Mouse (Mus musculus): ENCODE data around the gene Capns2.

DNA sequence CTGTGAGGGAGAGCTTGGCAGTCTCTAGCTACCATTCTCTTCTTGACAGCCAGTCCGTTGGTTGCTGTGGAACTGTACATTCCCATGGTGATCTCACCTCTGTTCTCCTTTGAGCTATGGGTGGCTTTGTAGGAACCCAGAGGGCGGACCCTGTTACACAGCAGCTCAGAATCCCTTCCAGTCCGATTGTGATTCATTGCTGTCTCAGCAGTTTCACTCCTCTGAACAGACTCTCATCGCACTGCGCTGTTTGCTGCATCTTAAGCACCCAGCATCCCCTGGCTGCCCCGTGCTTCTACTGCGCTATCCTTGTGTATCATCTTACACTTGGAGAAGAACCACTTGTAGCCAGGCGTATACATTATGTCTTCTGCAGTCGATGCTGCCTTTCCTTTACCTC, 1.6 kb upstream of the Capns2 start:
- TF ChIP-seq CTCF (IDR thresholded peaks at IDR 0.05; ENCODE audit: low read depth, low read length) (no peak), POLR2A (IDR thresholded peaks at IDR 0.05; ENCODE audit: borderline replicate concordance, low read depth, low read length) (no peak)
